12 mouse cellular contexts compared by ENCODE assay signal in genomic region chr3:100031291-100031690, GRCm38 (mm10).
DNase-seq lines count a peak whose midpoint lies in the region; ATAC-seq and TF ChIP-seq lines count a peak whose summit lies in the region.
"Had no signal": no experiment of that assay in that cellular context is flagged by ENCODE, and none has a peak within 500 bp of the region (broad histone marks: within the 10 kb centered on the region; RNA-seq: fewer than 3 reads in every experiment).

No protein-coding gene starts in this region.

- no peaks in the 10 kb centered on the region for H3K9me3 ChIP-seq in embryonic facial prominence, embryonic 11.5 days (replicated peaks; ENCODE audit: control insufficient read depth, low read length)
- no peaks in the 10 kb centered on the region for H3K9me3 ChIP-seq in midbrain, embryonic 14.5 days (ENCODE audit: control insufficient read depth, low read length)
- H3K9me3 ChIP-seq: embryonic facial prominence, embryonic 13.5 days; neural tube, embryonic 15.5 days had no signal

- H3K27me3 ChIP-seq in embryonic facial prominence, embryonic 11.5 days (ENCODE audit: control insufficient read depth, insufficient read depth, low read length): no peaks in the 10 kb centered on the region
- no peaks in the 10 kb centered on the region for H3K27me3 ChIP-seq in midbrain, embryonic 14.5 days (ENCODE audit: control insufficient read depth, insufficient read depth, low read length)
- H3K27me3 ChIP-seq: embryonic facial prominence, embryonic 13.5 days; neural tube, embryonic 15.5 days had no signal

- H3K4me3 ChIP-seq in layer of hippocampus, adult 2 months: no peak overlapping the region
- H3K4me3 ChIP-seq in embryonic facial prominence, embryonic 11.5 days (ENCODE audit: low read depth, low read length): no peak overlapping the region
- H3K4me3 ChIP-seq in midbrain, embryonic 14.5 days (replicated peaks; ENCODE audit: low read depth, low read length): no peak overlapping the region
- H3K4me3 ChIP-seq: embryonic facial prominence, embryonic 13.5 days; neural tube, embryonic 15.5 days had no signal

- DNase-seq in cerebellum, postnatal 14 days: peak; percentile 7 to 16
- DNase-seq in cerebellum, adult 9-10 months: no peak
- no peak for DNase-seq in layer of hippocampus, adult 2 months (ENCODE audit: low spot score in 2 of 2)
- no peak for DNase-seq in layer of hippocampus, adult 8-10 months (ENCODE audit: low spot score in 2 of 2)
- peak; percentile 35 for DNase-seq in embryonic facial prominence, embryonic 11.5 days (ENCODE audit: low spot score)
- DNase-seq in midbrain, embryonic 14.5 days: peak; percentile 57
- no peak for DNase-seq in adrenal gland, adult (ENCODE audit: inconsistent age in 2 of 2, low spot score in 1 of 2)
- no peak for DNase-seq in right cerebral cortex, postnatal 14 days
- DNase-seq: adrenal gland, postnatal 14 days; lung, adult 18-20 months had no signal

- H3K27ac ChIP-seq in layer of hippocampus, adult 2 months: no peak overlapping the region
- H3K27ac ChIP-seq in embryonic facial prominence, embryonic 11.5 days (replicated peaks; ENCODE audit: low read depth, low read length): no peak overlapping the region
- no peak overlapping the region for H3K27ac ChIP-seq in midbrain, embryonic 14.5 days (replicated peaks; ENCODE audit: low read depth, low read length)
- H3K27ac ChIP-seq: embryonic facial prominence, embryonic 13.5 days; neural tube, embryonic 15.5 days had no signal

- WGBS in embryonic facial prominence, embryonic 11.5 days: 40% methylated on average over 4 of the region's 4 CpGs
- 50% methylated on average over 4 of the region's 4 CpGs for whole genome bisulfite sequencing in midbrain, embryonic 14.5 days

- no peaks in the 10 kb centered on the region for H3K36me3 ChIP-seq in embryonic facial prominence, embryonic 11.5 days (replicated peaks; ENCODE audit: control insufficient read depth, insufficient read depth, low read depth, low read length)
- H3K36me3 ChIP-seq in midbrain, embryonic 14.5 days (ENCODE audit: control insufficient read depth, insufficient read depth, low read length): no peaks in the 10 kb centered on the region
- H3K36me3 ChIP-seq: embryonic facial prominence, embryonic 13.5 days; neural tube, embryonic 15.5 days had no signal

- peak; percentile 35 for TF ChIP-seq CTCF in layer of hippocampus, adult 2 months (conservative IDR thresholded peaks at IDR 0.05)

- ATAC-seq in embryonic facial prominence, embryonic 11.5 days (replicated peaks; ENCODE audit: insufficient number of reproducible peaks, low FRiP score, low TSS enrichment, low read depth): no peak; the same call in 1 of the 2 replicates
- ATAC-seq in midbrain, embryonic 14.5 days (ENCODE audit: low FRiP score, low TSS enrichment): no peak

- no peaks in the 10 kb centered on the region for H3K4me1 ChIP-seq in embryonic facial prominence, embryonic 11.5 days (ENCODE audit: control insufficient read depth, insufficient read depth, low read length)
- H3K4me1 ChIP-seq in midbrain, embryonic 14.5 days (ENCODE audit: control insufficient read depth, insufficient read depth, low read length): no peaks in the 10 kb centered on the region
- H3K4me1 ChIP-seq: neural tube, embryonic 15.5 days had no signal

- no peak overlapping the region for H3K9ac ChIP-seq in embryonic facial prominence, embryonic 11.5 days (replicated peaks; ENCODE audit: low read length)
- no peak overlapping the region for H3K9ac ChIP-seq in midbrain, embryonic 14.5 days (replicated peaks; ENCODE audit: low read length)
- H3K9ac ChIP-seq: embryonic facial prominence, embryonic 13.5 days; neural tube, embryonic 15.5 days had no signal

- no peak overlapping the region for H3K4me2 ChIP-seq in embryonic facial prominence, embryonic 11.5 days (ENCODE audit: low read depth, low read length)
- H3K4me2 ChIP-seq in midbrain, embryonic 14.5 days (ENCODE audit: low read length): no peak overlapping the region
- H3K4me2 ChIP-seq: embryonic facial prominence, embryonic 13.5 days; neural tube, embryonic 15.5 days had no signal

Comparison
In these comparisons a context has a peak if more than half of its experiments do, and no peak if none do; other contexts are left out.
1. DNase-seq: peak in cerebellum, postnatal 14 days (2 of 2), embryonic facial prominence, embryonic 11.5 days (single experiment) and midbrain, embryonic 14.5 days (single experiment); none in cerebellum, adult 9-10 months (single experiment), layer of hippocampus, adult 2 months (0 of 2), layer of hippocampus, adult 8-10 months (0 of 2), adrenal gland, adult (0 of 2) and right cerebral cortex, postnatal 14 days (single experiment).